Mouse (Mus musculus) urinary bladder, postnatal 4 days (tissue): ENCODE data around the gene Wsb2.
A peak's percentile ranks its signal among the peaks of the same experiment; 100 is the strongest.
"Not testable (repeated sequence)": the region's sequence is repeated elsewhere in the genome, so short reads cannot be mapped to it uniquely, and the experiment has no call there.

Source experiments
- DNase-seq, 2 experiments: peaks; one replicate each; pipeline ENCODE4 v3.0.0; 2021 to 2022; ENCODE audit warnings: low spot score in 2 of 2

Wsb2 gene

GRCm38 (mm10) chr5:117388296-117388751 is 31.2 kb downstream of the Wsb2 start:
- peak; percentile 35 to 66 for DNase-seq

GRCm38 (mm10) chr5:117388877-117389276 is 31.8 kb downstream of the Wsb2 start, which contains the start of gene Rfc5:
Gene Rfc5, minus strand, starts transcription at chr5:117389047.
- peak; percentile 94 to 97 for DNase-seq

- no peak for DNase-seq
Measured at GRCm38 (mm10) chr5:117390895-117391294, 33.8 kb downstream of the Wsb2 start.

DNA sequence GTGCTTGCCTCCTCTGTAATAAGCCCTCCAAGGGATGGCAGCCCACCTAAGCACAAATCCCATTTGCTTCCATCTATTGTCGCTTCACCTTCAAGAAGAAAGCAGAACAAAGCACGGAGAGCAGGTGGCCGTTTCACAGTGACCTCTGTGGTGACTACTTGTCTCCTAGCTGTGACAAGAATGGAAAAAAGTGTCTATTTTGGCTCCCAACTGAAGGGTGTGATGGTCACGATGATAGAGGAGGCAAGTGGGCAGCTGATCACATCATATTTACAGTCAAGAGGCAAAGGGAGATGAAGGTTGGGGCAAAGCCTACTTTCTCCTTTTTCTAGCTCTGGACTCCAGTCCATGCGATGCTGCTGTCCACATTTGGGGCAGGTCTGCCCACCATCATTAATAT is 38.7 kb downstream of the Wsb2 start:
- DNase-seq, result no peak

GRCm38 (mm10) chr5:117396596-117397014 is 39.5 kb downstream of the Wsb2 start:
- DNase-seq, result no peak

- no peak for DNase-seq
Measured at GRCm38 (mm10) chr5:117397371-117397770, 40.3 kb downstream of the Wsb2 start.

GRCm38 (mm10) chr5:117398007-117398550 is 41.0 kb downstream of the Wsb2 start:
- peak in 1 of 2 experiments; percentile 47 for DNase-seq

- DNase-seq, result no peak
Measured at GRCm38 (mm10) chr5:117399281-117399680, 42.2 kb downstream of the Wsb2 start.

DNA sequence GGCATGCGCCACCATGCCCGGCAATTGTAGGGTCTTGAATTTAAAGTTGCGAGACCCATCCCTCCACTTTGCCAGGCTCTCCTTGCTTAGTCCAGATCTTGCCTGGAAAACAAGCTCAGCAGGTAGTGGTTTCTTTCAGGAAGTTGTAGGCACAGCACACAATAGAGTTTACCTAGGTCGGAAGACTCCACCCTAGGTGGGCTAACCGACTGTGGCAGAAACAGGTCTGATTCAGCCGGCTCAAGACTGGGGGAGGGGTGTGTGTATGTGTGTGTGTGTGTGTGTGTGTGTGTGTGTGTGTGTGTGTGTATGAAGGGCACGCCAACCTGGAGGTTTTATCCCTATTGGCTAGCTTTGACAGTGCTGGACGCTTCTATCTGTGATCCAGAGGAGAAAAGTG is 46.5 kb downstream of the Wsb2 start:
- no peak for DNase-seq

GRCm38 (mm10) chr5:117404671-117405070 is 47.6 kb downstream of the Wsb2 start:
- DNase-seq, result not testable (repeated sequence)

GRCm38 (mm10) chr5:117408216-117408615 is 51.1 kb downstream of the Wsb2 start:
- DNase-seq, result no peak

- DNase-seq, result no peak
Measured at GRCm38 (mm10) chr5:117409369-117409768, 52.3 kb downstream of the Wsb2 start.

GRCm38 (mm10) chr5:117413507-117414501 is 56.7 kb downstream of the Wsb2 start, which contains the start of gene Ksr2:
Gene Ksr2, plus strand, starts transcription at chr5:117414000.
- peak; percentile 32 to 62 for DNase-seq

DNA sequence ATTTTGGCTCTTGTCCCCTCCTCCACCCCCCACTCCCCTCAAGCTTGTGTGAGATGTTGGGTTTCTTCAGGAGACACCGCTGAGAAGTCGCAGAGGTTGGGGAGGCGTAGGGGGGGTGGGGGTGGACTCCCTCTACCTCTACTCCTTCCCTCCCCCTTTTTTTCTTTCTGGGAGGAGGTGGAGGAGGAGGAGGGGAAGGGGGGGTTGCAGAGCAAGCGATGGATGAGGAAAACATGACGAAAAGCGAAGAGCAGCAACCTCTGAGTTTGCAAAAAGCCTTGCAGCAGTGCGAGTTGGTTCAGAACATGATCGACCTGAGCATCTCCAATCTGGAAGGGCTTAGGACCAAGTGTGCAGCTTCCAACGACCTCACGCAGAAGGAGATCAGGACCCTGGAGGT is 57.5 kb downstream of the Wsb2 start:
- DNase-seq, result no peak

GRCm38 (mm10) chr5:117415011-117415912 is 58.2 kb downstream of the Wsb2 start:
- no peak for DNase-seq

DNA sequence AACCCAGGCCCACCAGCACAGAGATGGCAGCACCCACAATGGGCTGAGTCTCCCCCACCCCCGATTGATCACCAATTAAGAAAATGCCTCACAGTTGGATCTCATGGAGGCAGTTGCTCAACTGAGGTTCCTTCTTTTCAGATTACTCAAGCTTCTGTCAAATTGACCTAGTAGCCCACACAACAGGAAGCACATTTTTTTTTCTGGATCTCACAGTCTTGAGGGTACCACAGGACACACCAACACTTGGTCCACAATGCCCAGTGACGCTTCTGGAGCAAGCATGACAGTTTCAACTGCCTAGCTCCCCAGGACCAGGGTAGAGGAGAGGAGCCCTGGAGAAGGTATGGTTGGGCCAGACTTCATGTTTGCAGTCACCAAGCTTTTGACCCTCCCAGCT is 60.3 kb downstream of the Wsb2 start:
- no peak for DNase-seq
